Mouse (Mus musculus) heart, adult 8-10 months (tissue): ENCODE data around the gene Snx29. TPM values are rescaled to one million over a fixed set of nuclear protein-coding genes. Genes with fewer than 3 reads are reported as not detected.
"Not testable (repeated sequence)": the region's sequence is repeated elsewhere in the genome, so short reads cannot be mapped to it uniquely, and the experiment has no call there.

ENCODE experiments used
- DNase-seq: peaks from one replicate; pipeline ENCODE4 v3.0.0; 2022; ENCODE audit warnings: low spot score
- total RNA-seq, 4 experiments: library from RNA; stranded (reverse); gene quantifications; 2 replicates each; pipeline ENCODE4 v1.2.4; 2022

The Snx29 gene
- total RNA-seq, 4 experiments from 2014 or later: 9.4 to 12.3 (median 10.8) TPM

- DNase-seq: no peak
Measured at GRCm38 (mm10) chr16:11482189-11482588, 159.5 kb downstream of the Snx29 start.

GRCm38 (mm10) chr16:11494895-11495294 is 172.2 kb downstream of the Snx29 start:
- no peak for DNase-seq

GRCm38 (mm10) chr16:11495923-11496616 is 173.4 kb downstream of the Snx29 start:
- no peak for DNase-seq

GRCm38 (mm10) chr16:11496721-11497120 is 174.0 kb downstream of the Snx29 start:
- DNase-seq: no peak

GRCm38 (mm10) chr16:11500061-11500460 is 177.4 kb downstream of the Snx29 start:
- no peak for DNase-seq

- DNase-seq: no peak
Measured at GRCm38 (mm10) chr16:11501138-11501537, 178.4 kb downstream of the Snx29 start.

- DNase-seq: no peak
Measured at GRCm38 (mm10) chr16:11501611-11502010, 178.9 kb downstream of the Snx29 start.

- DNase-seq: no peak
Measured at GRCm38 (mm10) chr16:11504666-11505491, 182.2 kb downstream of the Snx29 start.

GRCm38 (mm10) chr16:11505492-11506176 is 182.9 kb downstream of the Snx29 start:
- DNase-seq: peak; percentile 74

- no peak for DNase-seq
Measured at GRCm38 (mm10) chr16:11507188-11507731, 184.6 kb downstream of the Snx29 start.

GRCm38 (mm10) chr16:11508341-11508740 is 185.6 kb downstream of the Snx29 start:
- DNase-seq: no peak

GRCm38 (mm10) chr16:11510416-11510815 is 187.7 kb downstream of the Snx29 start:
- DNase-seq: no peak

- no peak for DNase-seq
Measured at GRCm38 (mm10) chr16:11510854-11511253, 188.1 kb downstream of the Snx29 start.

- not testable (repeated sequence) for DNase-seq
Measured at GRCm38 (mm10) chr16:11511696-11512095, 189.0 kb downstream of the Snx29 start.

- no peak for DNase-seq
Measured at GRCm38 (mm10) chr16:11516681-11517080, 194.0 kb downstream of the Snx29 start.

- DNase-seq: no peak
Measured at GRCm38 (mm10) chr16:11517385-11517784, 194.7 kb downstream of the Snx29 start.

- DNase-seq: no peak
Measured at GRCm38 (mm10) chr16:11518803-11519498, 196.2 kb downstream of the Snx29 start.

GRCm38 (mm10) chr16:11526104-11526786 is 203.5 kb downstream of the Snx29 start:
- no peak for DNase-seq

GRCm38 (mm10) chr16:11526996-11527395 is 204.3 kb downstream of the Snx29 start:
- DNase-seq: no peak

GRCm38 (mm10) chr16:11530466-11531194 is 207.9 kb downstream of the Snx29 start:
- DNase-seq: no peak
